Mouse (Mus musculus) telencephalon, adult 2 months (tissue): ENCODE measurements at regions not wholly inside any gene's neighbourhood (a gene's known extent, or its start where the extent isn't known, plus 50 kb on each side); places are given as distances from the start of the nearest gene placed in this dataset.

Experiments used
- DNase-seq: peaks from one replicate; pipeline ENCODE4 v3.0.0-alpha.2; 2011; ENCODE audit warnings: low read depth, low spot score

- DNase-seq, result no peak
These were observed 59.6 kb upstream of the Sesn3 start for GRCm38 (mm10) chr9:14215171-14215782.

GRCm38 (mm10) chr9:14215961-14216360, 58.9 kb upstream of the Sesn3 start:
- no peak for DNase-seq

- DNase-seq, result no peak
These were observed 51.9 kb upstream of the Sesn3 start for GRCm38 (mm10) chr9:14222936-14223335.
